Mouse (Mus musculus): ENCODE results near the gene Spats2l. TPM values are rescaled to one million over a fixed set of nuclear protein-coding genes. Genes with fewer than 3 reads are reported as not detected.

Spats2l gene
- polyA plus RNA-seq, 2 experiments, result 2.8 to 7.6 TPM

GRCm38 (mm10) chr1:57969327-57970271, 195.6 kb downstream of the Spats2l start:
- under 1% methylated on average over 65 of the region's 65 CpGs for WGBS (ENCODE audit: insufficient replicate concordance)
- no peaks in the 10 kb centered on the region for H3K36me3 ChIP-seq (replicated peaks; ENCODE audit: control insufficient read depth, insufficient read depth, low read depth)
- H3K4me1 ChIP-seq (replicated peaks; ENCODE audit: control insufficient read depth in 2 of 2, insufficient read depth in 2 of 2, low read length in 1 of 2), result peaks cover 0 to 5% of the 10 kb centered on the region in 2 experiments; a peak in 3 of 4 replicates
- H3K27ac ChIP-seq, result no peak overlapping the region
- no peaks in the 10 kb centered on the region for H3K27me3 ChIP-seq (ENCODE audit: control insufficient read depth, insufficient read depth, low read length)
- H3K4me3 ChIP-seq (ENCODE audit: insufficient read depth in 1 of 2, low read depth in 2 of 2, low read length in 2 of 2), result peak overlapping the region; percentile 66 to 90
- ATAC-seq (ENCODE audit: insufficient read depth) (peak; percentile 96), DNase-seq (ENCODE audit: low read depth in 3 of 3, low spot score in 3 of 3) (peak; percentile 71 to 79 (median 71))
- TF ChIP-seq CTCF (IDR thresholded peaks at IDR 0.05; ENCODE audit: low read depth), result peak; percentile 82
- TF ChIP-seq EP300 (IDR thresholded peaks at IDR 0.05; ENCODE audit: low read depth), result no peak
- peak overlapping the region; percentile 82 for H3K9ac ChIP-seq (replicated peaks)
- H3K4me2 ChIP-seq (ENCODE audit: low read depth), result peak overlapping the region; percentile 70
- no peaks in the 10 kb centered on the region for H3K9me3 ChIP-seq (ENCODE audit: control insufficient read depth, low read length)

- ATAC-seq (ENCODE audit: insufficient read depth) (no peak), DNase-seq (ENCODE audit: low read depth in 3 of 3, low spot score in 3 of 3) (no peak)
- TF ChIP-seq CTCF (IDR thresholded peaks at IDR 0.05; ENCODE audit: low read depth), result no peak
- TF ChIP-seq EP300 (IDR thresholded peaks at IDR 0.05; ENCODE audit: low read depth), result no peak
- no peaks in the 10 kb centered on the region for H3K27me3 ChIP-seq (ENCODE audit: control insufficient read depth, insufficient read depth, low read length)
- H3K9ac ChIP-seq (replicated peaks), result no peak overlapping the region
- peaks cover 0 to 5% of the 10 kb centered on the region in 2 experiments; a peak in 3 of 4 replicates for H3K4me1 ChIP-seq (replicated peaks; ENCODE audit: control insufficient read depth in 2 of 2, insufficient read depth in 2 of 2, low read length in 1 of 2)
- H3K36me3 ChIP-seq (replicated peaks; ENCODE audit: control insufficient read depth, insufficient read depth, low read depth), result no peaks in the 10 kb centered on the region
- WGBS (ENCODE audit: insufficient replicate concordance), result 19% methylated on average over 2 of the region's 2 CpGs
- no peak overlapping the region for H3K27ac ChIP-seq
- no peaks in the 10 kb centered on the region for H3K9me3 ChIP-seq (ENCODE audit: control insufficient read depth, low read length)
- no peak overlapping the region for H3K4me2 ChIP-seq (ENCODE audit: low read depth)
- no peak overlapping the region for H3K4me3 ChIP-seq (ENCODE audit: insufficient read depth in 1 of 2, low read depth in 2 of 2, low read length in 2 of 2)
These were observed 197.6 kb downstream of the Spats2l start for GRCm38 (mm10) chr1:57971588-57971987.

GRCm38 (mm10) chr1:57976860-57977259, 202.9 kb downstream of the Spats2l start:
- DNase-seq (ENCODE audit: low read depth in 3 of 3, low spot score in 3 of 3) (no peak), ATAC-seq (ENCODE audit: insufficient read depth) (no peak)
- Histone ChIP-seq H3K9ac (replicated peaks) (no peak overlapping the region), H3K9me3 (ENCODE audit: control insufficient read depth, low read length) (no peaks in the 10 kb centered on the region), H3K4me2 (ENCODE audit: low read depth) (no peak overlapping the region), H3K36me3 (replicated peaks; ENCODE audit: control insufficient read depth, insufficient read depth, low read depth) (no peaks in the 10 kb centered on the region), H3K27ac (no peak overlapping the region), H3K4me3 (ENCODE audit: insufficient read depth in 1 of 2, low read depth in 2 of 2, low read length in 2 of 2) (no peak overlapping the region), H3K27me3 (ENCODE audit: control insufficient read depth, insufficient read depth, low read length) (no peaks in the 10 kb centered on the region), H3K4me1 (replicated peaks; ENCODE audit: control insufficient read depth in 2 of 2, insufficient read depth in 2 of 2, low read length in 1 of 2) (no peaks in the 10 kb centered on the region)
- TF ChIP-seq EP300 (IDR thresholded peaks at IDR 0.05; ENCODE audit: low read depth) (no peak), CTCF (IDR thresholded peaks at IDR 0.05; ENCODE audit: low read depth) (no peak)
- 63% methylated on average over 3 of the region's 3 CpGs for WGBS (ENCODE audit: insufficient replicate concordance)

GRCm38 (mm10) chr1:57989052-57989600, 215.2 kb downstream of the Spats2l start:
- Histone ChIP-seq H3K36me3 (replicated peaks; ENCODE audit: control insufficient read depth, insufficient read depth, low read depth) (no peaks in the 10 kb centered on the region), H3K9ac (replicated peaks) (no peak overlapping the region), H3K4me1 (replicated peaks; ENCODE audit: control insufficient read depth in 2 of 2, insufficient read depth in 2 of 2, low read length in 1 of 2) (no peaks in the 10 kb centered on the region; a peak in 1 of 4 replicates), H3K4me2 (ENCODE audit: low read depth) (no peak overlapping the region), H3K4me3 (ENCODE audit: insufficient read depth in 1 of 2, low read depth in 2 of 2, low read length in 2 of 2) (no peak overlapping the region), H3K27me3 (ENCODE audit: control insufficient read depth, insufficient read depth, low read length) (no peaks in the 10 kb centered on the region), H3K9me3 (ENCODE audit: control insufficient read depth, low read length) (no peaks in the 10 kb centered on the region), H3K27ac (no peak overlapping the region)
- 55% methylated on average over 6 of the region's 6 CpGs for WGBS (ENCODE audit: insufficient replicate concordance)
- no peak for ATAC-seq (ENCODE audit: insufficient read depth)
- no peak for DNase-seq (ENCODE audit: low read depth in 3 of 3, low spot score in 3 of 3)
- TF ChIP-seq CTCF (IDR thresholded peaks at IDR 0.05; ENCODE audit: low read depth) (no peak), EP300 (IDR thresholded peaks at IDR 0.05; ENCODE audit: low read depth) (no peak)

- H3K27ac ChIP-seq, result no peak overlapping the region
- H3K4me1 ChIP-seq (replicated peaks; ENCODE audit: control insufficient read depth in 2 of 2, insufficient read depth in 2 of 2, low read length in 1 of 2), result peaks cover 0 to 2% of the 10 kb centered on the region in 2 experiments; a peak in 1 of 4 replicates
- no peak overlapping the region for H3K9ac ChIP-seq (replicated peaks)
- H3K4me2 ChIP-seq (ENCODE audit: low read depth), result no peak overlapping the region
- H3K9me3 ChIP-seq (ENCODE audit: control insufficient read depth, low read length), result no peaks in the 10 kb centered on the region
- H3K27me3 ChIP-seq (ENCODE audit: control insufficient read depth, insufficient read depth, low read length), result no peaks in the 10 kb centered on the region
- 45% methylated on average over 2 of the region's 2 CpGs for WGBS (ENCODE audit: insufficient replicate concordance)
- H3K36me3 ChIP-seq (replicated peaks; ENCODE audit: control insufficient read depth, insufficient read depth, low read depth), result no peaks in the 10 kb centered on the region
- DNase-seq (ENCODE audit: low read depth in 3 of 3, low spot score in 3 of 3) (no peak), ATAC-seq (ENCODE audit: insufficient read depth) (no peak)
- TF ChIP-seq EP300 (IDR thresholded peaks at IDR 0.05; ENCODE audit: low read depth) (no peak), CTCF (IDR thresholded peaks at IDR 0.05; ENCODE audit: low read depth) (no peak)
- H3K4me3 ChIP-seq (ENCODE audit: insufficient read depth in 1 of 2, low read depth in 2 of 2, low read length in 2 of 2), result no peak overlapping the region
These were observed 217.3 kb downstream of the Spats2l start for GRCm38 (mm10) chr1:57991277-57991676.

All from liver, embryonic 14.5 days (tissue).